Mouse (Mus musculus): ENCODE results near the gene Plekhm3.
"Not testable (repeated sequence)": the region's sequence is repeated elsewhere in the genome, so short reads cannot be mapped to it uniquely, and the experiment has no call there.

The Plekhm3 gene

GRCm38 (mm10) chr1:64956479-64956961, at the start of gene Plekhm3:
TSS of gene Plekhm3 (minus strand) at chr1:64956824.
- peak; percentile 73 to 75 for DNase-seq (ENCODE audit: low spot score in 2 of 2)

GRCm38 (mm10) chr1:65005575-65005974, 49.0 kb upstream of the Plekhm3 start:
- DNase-seq (ENCODE audit: low spot score in 2 of 2), result no peak

- DNase-seq (ENCODE audit: low spot score in 2 of 2), result no peak
Measured at GRCm38 (mm10) chr1:65004526-65004925, 47.9 kb upstream of the Plekhm3 start.

GRCm38 (mm10) chr1:64993206-64993605, 36.6 kb upstream of the Plekhm3 start:
- DNase-seq (ENCODE audit: low spot score in 2 of 2), result no peak

GRCm38 (mm10) chr1:64988176-64988575, 31.6 kb upstream of the Plekhm3 start:
- DNase-seq (ENCODE audit: low spot score in 2 of 2), result no peak

GRCm38 (mm10) chr1:64986120-64986519, 29.5 kb upstream of the Plekhm3 start:
- DNase-seq (ENCODE audit: low spot score in 2 of 2), result peak in 1 of 2 experiments; percentile 23

GRCm38 (mm10) chr1:64983247-64983646, 26.6 kb upstream of the Plekhm3 start:
- no peak for DNase-seq (ENCODE audit: low spot score in 2 of 2)

GRCm38 (mm10) chr1:64978321-64978799, 21.7 kb upstream of the Plekhm3 start:
- DNase-seq (ENCODE audit: low spot score in 2 of 2), result no peak

GRCm38 (mm10) chr1:64975346-64975745, 18.7 kb upstream of the Plekhm3 start:
- DNase-seq (ENCODE audit: low spot score in 2 of 2), result no peak

- no peak for DNase-seq (ENCODE audit: low spot score in 2 of 2)
Measured at GRCm38 (mm10) chr1:64970685-64971084, 14.1 kb upstream of the Plekhm3 start.

GRCm38 (mm10) chr1:64957021-64957489, 431 bp upstream of the Plekhm3 start:
- DNase-seq (ENCODE audit: low spot score in 2 of 2), result no peak

GRCm38 (mm10) chr1:64954786-64955185, 1.8 kb downstream of the Plekhm3 start:
- DNase-seq (ENCODE audit: low spot score in 2 of 2), result not testable (repeated sequence)

GRCm38 (mm10) chr1:64950271-64950670, 6.4 kb downstream of the Plekhm3 start:
- DNase-seq (ENCODE audit: low spot score in 2 of 2), result no peak

GRCm38 (mm10) chr1:64949377-64949776, 7.2 kb downstream of the Plekhm3 start:
- DNase-seq (ENCODE audit: low spot score in 2 of 2), result no peak

GRCm38 (mm10) chr1:64946106-64946505, 10.5 kb downstream of the Plekhm3 start:
- DNase-seq (ENCODE audit: low spot score in 2 of 2), result no peak

- DNase-seq (ENCODE audit: low spot score in 2 of 2), result no peak
Measured at GRCm38 (mm10) chr1:64945214-64945785, 11.3 kb downstream of the Plekhm3 start.

- no peak for DNase-seq (ENCODE audit: low spot score in 2 of 2)
Measured at GRCm38 (mm10) chr1:64944746-64945145, 11.9 kb downstream of the Plekhm3 start.

- DNase-seq (ENCODE audit: low spot score in 2 of 2), result no peak
Measured at GRCm38 (mm10) chr1:64942006-64942755, 14.4 kb downstream of the Plekhm3 start.

- DNase-seq (ENCODE audit: low spot score in 2 of 2), result no peak
Measured at GRCm38 (mm10) chr1:64938907-64939306, 17.7 kb downstream of the Plekhm3 start.

- no peak for DNase-seq (ENCODE audit: low spot score in 2 of 2)
Measured at GRCm38 (mm10) chr1:64937692-64938091, 18.9 kb downstream of the Plekhm3 start.

GRCm38 (mm10) chr1:64932921-64933320, 23.7 kb downstream of the Plekhm3 start:
- DNase-seq (ENCODE audit: low spot score in 2 of 2), result no peak

GRCm38 (mm10) chr1:64930124-64930523, 26.5 kb downstream of the Plekhm3 start:
- DNase-seq (ENCODE audit: low spot score in 2 of 2), result no peak

GRCm38 (mm10) chr1:64929673-64930072, 27.0 kb downstream of the Plekhm3 start:
- no peak for DNase-seq (ENCODE audit: low spot score in 2 of 2)

Data from urinary bladder, adult 18-20 months (tissue).